Mouse (Mus musculus): ENCODE data around the gene Madd.

Gene Madd

GRCm38 (mm10) chr2:91176234-91176633 is 7.4 kb downstream of the Madd start:
- intact Hi-C loops (cut with DNase I) = no loop called here

- intact Hi-C loops (cut with DNase I) = no loop called here
Measured at GRCm38 (mm10) chr2:91175490-91175889, 8.1 kb downstream of the Madd start.

DNA sequence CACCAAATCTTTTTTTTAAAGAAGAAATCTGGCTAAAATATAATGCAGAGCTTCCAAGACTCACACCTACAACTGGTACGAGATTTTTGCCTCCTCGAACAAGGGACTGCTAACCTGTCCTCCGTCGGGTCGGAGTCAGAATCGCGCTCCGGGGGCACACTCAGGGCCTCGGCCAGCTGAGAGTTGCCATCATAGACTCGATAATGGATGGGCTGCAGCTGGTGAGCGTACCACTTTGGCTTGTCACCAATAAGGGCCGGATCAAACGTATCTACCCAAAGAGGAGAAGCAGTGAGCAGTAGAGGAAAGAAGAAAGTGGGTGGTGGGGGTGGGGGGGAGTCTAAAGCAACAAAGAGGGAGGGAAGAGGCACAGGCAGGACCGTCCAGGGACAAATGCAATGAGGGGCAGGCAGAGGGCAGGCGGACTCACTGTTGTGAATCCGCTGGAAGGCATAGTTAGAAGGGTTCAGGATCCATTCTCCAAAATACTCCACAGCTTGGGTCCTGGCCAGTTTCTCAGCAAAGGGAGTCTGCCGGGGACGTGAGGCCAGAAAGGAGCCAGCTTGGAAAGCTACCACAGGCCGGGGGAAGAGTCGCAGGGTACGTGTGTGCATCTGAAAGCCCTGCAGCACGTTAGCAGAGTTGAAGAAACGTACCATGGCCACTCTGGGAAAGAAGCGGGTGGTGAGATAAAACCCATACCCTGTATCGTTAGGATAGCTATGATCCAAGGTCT is 13.9 kb downstream of the Madd start:
- intact Hi-C loops (cut with DNase I) = no loop called here

DNA sequence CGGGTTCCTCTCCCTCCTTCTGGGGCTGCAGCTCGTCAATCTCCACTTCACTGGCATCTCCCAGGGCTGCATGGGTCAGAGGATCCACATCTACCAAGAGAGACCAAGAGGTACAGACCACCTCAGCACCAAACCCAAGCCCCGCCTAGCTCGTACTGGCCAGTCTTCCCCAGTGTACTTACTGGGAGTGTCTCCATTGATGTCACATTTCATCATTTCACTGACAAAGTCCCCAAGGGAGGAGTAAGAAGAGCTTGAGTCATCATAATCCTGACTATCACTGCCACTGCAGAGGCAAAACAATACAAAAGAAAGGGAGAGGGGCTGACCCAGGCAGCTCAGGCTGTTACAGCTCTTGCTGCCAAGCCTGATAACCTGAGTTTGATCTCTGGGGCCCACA is 16.0 kb downstream of the Madd start:
- intact Hi-C loops (cut with DNase I) = no loop called here

GRCm38 (mm10) chr2:91164991-91165390 is 18.6 kb downstream of the Madd start:
- intact Hi-C loops (cut with DNase I) = no loop called here

- intact Hi-C loops (cut with DNase I) = no loop called here
Measured at GRCm38 (mm10) chr2:91163532-91163931, 20.1 kb downstream of the Madd start.

GRCm38 (mm10) chr2:91162952-91163351 is 20.7 kb downstream of the Madd start:
- intact Hi-C loops (cut with DNase I) = no loop called here

DNA sequence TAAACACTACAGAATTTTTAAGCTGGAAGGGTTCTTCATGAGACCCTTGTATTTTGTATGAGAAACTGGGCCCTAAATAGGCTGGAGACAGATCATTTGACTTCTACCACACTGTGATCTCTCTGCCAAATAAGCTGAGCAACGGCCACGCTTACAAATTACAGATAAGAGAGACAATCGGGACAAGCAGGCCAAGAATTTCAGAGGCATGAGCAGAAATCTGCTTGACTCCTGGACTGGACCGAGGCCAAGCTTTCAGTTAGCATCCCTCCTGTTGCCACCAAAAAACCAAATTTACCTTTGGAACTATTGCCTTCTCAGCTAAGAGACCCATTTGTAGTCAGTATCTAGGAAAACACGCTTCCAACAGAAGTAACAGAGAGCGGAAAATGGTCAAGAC is 23.0 kb downstream of the Madd start:
- intact Hi-C loops (cut with DNase I) = no loop called here

DNA sequence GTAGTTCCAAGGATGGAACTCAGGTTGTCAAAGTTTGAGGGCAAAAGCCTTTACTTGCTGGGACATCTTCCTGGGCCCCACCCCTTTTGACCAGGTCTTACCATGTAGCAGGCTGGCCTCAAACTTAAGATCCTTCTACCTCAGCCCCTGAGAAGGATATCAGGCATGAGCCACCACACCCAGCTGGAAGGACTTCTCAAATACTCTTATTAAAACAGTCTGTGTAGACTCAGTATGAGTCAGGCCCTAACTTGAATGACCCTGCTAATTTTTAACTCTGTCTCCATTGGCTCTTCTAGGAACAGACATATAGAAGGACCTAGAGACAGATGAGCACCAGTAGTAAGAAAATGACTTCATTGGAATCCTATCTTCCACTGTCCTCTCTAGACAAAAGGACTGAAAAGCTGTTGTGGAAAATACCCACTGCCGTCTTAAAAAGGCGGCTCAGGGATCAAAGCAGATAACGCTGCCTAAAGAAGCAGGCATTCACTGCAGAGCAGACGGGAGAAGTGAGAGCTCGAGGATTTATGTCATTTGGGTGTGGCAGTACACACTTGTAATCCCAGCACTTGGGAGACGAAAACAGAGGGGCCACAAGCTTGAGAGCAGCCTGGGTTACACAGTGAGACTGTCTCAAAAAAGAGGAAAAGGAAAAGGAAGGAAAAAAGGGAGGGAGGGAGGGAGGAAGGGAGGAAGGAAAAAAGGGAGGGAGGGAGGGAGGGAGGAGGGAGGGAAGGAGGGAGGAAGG is 26.5 kb downstream of the Madd start:
- intact Hi-C loops (cut with DNase I) = no loop called here

GRCm38 (mm10) chr2:91154091-91154490 is 29.5 kb downstream of the Madd start:
- intact Hi-C loops (cut with DNase I) = loop anchor here (5.0 kb wide), 1 partner anchor 37 kb away; the partner anchor contains the start of gene Mybpc3

DNA sequence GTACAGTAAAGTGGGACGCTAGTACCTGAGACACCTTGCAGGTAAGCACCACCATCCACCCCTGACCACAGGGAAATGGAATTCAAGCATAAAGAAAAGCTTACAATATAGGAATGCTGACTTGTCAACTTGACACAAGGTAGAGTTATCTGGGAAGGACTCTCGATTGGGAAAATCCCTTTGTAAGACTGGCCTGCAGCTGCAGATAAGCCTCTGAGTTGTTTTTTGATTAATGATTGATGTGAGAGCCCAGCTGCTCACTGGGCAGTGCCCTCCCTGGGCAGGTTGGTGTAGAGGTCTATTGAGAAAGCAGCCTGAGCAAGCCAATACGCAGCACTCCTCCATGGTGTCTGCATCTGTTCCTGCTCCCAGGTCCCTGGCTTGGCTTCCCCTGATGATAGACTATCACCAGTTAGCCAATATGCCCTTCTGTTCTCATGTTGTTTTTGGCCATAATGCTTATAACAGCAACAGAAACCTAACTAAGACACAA is 30.7 kb downstream of the Madd start:
- intact Hi-C loops (cut with DNase I) = loop anchor here (5.0 kb wide), 1 partner anchor 36 kb away; the partner anchor contains the start of gene Mybpc3

DNA sequence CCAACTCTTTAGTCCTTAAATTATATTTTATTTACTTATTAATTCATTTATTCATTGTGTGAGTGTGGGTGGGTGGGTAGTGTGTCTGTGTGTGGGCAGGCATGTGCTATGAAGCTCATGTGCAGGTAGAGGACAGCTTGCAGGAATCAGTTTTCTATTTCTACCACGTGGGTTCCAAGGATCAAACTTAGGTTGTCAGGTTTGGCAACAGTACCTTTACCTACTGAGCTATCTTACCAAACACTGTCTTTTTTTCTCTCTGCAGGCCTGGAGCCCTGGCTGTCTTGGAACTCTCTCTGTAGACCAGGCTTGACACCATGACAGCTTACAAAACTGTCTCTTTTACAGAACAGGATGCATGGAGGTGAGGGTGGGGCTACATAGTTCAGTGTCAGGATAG is 32.3 kb downstream of the Madd start:
- intact Hi-C loops (cut with DNase I) = loop anchor here (5.0 kb wide), 1 partner anchor 34 kb away; the partner anchor contains the start of gene Mybpc3

DNA sequence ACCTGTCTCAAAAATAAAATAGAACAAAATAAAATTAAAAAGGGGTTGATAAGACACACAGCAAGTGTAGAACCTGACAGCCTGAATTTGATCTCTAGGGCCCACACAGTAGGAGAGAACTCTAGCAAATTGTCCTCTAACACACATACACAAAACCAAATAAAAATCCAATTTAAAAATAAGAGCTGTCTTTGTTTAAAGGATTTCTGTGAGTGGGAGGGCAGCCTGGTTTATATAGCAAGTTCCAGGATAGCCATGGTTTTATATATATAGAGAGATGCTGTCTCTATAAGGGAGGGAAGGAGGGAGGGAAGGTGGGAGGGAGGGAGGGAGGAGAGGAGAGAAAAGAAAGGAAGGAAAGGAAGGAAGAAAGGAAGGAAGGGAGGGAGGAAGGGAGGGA is 35.5 kb downstream of the Madd start:
- intact Hi-C loops (cut with DNase I) = no loop called here

DNA sequence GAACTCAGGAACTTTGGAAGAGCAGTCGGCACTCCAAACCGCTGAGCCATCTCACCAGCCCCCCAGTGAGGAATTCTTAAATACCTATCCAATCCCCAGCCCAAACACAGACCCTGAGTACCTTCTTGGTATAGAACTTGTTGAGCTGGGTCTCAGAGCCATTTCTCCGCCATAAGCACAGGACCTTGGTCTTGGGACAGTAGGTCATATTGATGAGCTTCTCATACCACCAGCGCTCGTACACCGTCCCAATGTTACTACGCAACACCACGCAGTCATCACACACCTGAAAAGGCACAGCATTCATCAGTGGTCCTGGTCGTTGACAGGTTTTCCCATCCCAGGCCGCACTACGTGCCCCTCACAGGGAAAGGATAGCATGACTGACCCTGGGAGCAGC is 40.2 kb downstream of the Madd start:
- intact Hi-C loops (cut with DNase I) = no loop called here

DNA sequence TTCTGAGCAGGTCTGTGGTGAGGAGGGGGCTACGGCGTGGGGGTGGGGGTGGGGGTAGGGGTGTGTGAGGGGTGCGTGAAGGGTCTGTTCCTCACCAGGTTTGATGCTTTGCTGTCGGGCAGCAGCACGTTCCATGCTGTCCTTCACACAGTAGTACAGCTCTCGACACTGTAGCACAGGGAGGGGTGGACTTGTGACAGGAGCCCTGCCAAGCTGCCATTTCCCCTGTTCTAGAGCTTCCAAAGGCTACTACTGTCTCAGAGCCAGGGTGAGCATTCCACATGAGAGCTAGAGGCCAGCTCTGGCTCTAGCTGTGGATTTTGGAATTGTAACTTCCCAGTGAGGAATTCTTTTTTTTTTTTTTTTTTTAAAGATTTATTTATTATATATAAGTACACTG is 40.7 kb downstream of the Madd start:
- intact Hi-C loops (cut with DNase I) = no loop called here

- intact Hi-C loops (cut with DNase I) = no loop called here
Measured at GRCm38 (mm10) chr2:91139764-91140163, 43.9 kb downstream of the Madd start.

DNA sequence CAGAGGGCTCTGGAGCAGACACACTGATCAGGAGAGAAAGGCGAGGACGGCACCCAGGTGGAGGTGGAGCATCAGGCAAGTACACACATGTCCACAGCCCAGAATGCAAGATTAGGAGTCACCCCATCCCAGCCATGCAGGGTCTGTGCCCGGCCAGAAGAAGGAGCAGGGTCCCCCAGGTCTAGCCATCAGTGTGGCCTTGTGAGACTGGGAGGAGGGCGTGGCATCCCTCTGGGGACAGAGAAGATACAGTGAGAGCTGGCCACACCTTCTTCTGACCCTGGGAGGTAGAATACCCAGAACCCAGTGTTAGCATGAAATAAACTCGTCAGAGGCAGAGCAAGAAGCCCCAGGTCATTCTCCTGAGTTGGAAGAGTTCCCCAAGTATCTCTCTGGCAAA is 44.3 kb downstream of the Madd start:
- intact Hi-C loops (cut with DNase I) = no loop called here

- intact Hi-C loops (cut with DNase I) = no loop called here
Measured at GRCm38 (mm10) chr2:91137481-91137880, 46.2 kb downstream of the Madd start.

DNA sequence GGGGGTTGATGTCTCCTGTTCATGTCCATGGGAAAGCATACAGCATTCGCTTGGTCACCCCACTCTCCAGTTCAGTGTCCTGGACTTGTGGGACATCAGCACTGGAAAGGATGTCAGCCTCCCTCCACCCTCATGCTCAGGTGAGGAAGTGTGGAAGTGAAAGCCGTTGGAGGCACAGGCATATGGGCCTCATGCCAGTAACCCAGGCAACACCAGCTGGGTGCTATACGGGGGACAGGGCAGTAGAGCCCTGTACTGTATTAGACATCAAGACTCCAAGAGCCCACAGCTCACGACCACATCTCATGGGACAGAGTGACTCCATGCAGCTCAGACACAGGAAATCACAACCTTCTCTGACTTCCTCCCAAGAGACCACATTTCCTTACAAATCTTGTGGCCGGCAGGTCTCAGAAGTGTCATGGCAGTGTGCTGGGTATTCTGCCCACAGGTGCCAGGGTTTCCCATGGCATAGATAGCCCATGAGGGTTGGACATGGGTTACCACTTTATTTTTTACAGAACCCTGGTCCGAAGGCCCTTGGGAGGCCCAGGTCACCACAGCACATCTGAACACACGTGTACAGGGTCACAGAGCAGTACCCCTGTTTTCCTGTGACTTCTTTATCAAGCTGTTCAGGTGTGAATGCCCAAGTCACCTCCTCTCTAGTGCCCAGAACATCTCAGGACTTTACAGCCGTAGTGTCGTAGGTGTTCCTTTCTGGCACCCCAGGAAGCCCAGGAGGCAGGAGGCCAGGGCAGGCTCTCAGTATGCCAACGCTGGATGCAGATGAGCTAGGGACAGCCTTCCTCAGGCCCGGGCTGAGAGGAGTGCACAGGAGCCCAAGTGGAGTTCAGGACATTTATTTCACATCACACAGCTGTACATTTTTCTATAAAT is 46.9 kb downstream of the Madd start:
- intact Hi-C loops (cut with DNase I) = no loop called here

DNA sequence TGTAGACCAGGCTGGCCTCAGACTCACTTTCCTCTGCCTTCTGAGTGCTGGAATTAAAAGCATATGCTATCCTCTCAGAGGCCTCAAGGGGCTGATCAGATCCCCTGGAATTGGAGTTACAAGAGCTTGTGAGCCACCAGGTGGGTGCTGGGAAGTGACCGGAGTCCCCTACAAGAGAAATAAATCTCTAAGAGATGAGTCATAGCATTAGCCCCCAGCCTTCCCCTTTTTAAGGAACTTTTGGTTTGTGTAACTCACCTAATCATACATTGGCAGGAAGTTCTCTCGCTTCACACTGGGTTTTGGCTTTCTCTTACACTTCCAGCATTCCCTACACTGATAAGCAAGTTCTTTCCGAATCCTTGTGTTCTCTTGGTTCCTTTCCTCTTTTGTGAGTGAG is 51.6 kb downstream of the Madd start:
- intact Hi-C loops (cut with DNase I) = no loop called here

DNA sequence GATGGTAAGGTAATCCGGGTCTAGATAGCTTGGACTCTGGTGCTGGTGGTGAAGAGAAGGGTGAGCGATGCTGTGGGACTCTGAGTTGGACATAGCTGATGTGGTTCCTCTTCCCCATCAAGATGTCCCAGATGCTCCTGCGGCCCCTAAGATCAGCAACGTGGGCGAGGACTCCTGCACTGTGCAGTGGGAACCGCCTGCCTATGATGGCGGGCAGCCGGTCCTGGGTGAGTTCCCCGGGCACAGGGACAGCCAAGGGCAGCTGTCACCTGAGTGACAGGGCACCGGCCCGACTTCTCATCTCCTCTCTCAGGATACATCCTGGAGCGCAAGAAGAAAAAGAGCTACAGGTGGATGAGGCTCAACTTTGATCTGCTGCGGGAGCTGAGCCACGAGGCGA is 52.4 kb downstream of the Madd start:
- intact Hi-C loops (cut with DNase I) = no loop called here

DNA sequence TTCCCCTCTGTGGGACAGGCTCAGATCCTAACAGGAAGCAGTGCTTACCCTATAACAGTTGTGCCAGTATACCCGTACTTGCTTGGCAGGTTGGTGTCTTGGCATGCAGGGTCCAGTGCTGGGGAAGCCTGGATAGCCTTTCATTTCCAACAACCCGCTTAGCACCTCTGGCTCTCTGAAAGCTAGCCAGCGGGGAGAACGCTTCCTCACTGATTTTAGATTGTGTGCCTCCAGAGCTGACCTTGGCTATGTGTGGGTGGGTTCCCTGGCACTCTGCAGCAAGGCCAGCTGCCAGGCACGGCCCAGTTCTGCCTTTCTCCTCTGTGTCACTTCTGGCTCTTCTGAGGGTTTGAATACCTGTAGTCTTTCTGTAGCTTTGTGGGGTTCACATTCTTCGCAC is 53.5 kb downstream of the Madd start:
- intact Hi-C loops (cut with DNase I) = no loop called here
